Mouse (Mus musculus) stomach, embryonic 16.5 days (tissue): ENCODE data around the gene Ap2b1. TPM values are rescaled to one million over a fixed set of nuclear protein-coding genes. Genes with fewer than 3 reads are reported as not detected.

Experiments used
- ATAC-seq: fragments of 200-750 bp; cut with Nextera tagmentation; 2 replicates; pipeline ENCODE4 v1.8.0; 2017; ENCODE audit warnings: moderate number of reproducible peaks, moderate TSS enrichment; ENCODE audit not compliant: insufficient read depth, low FRiP score
- H3K27ac ChIP-seq: fragments of 300-500 bp; sonication (generic); 2 replicates; pipeline ENCODE4 v1.5.1; 2014; ENCODE audit warnings: low read length
- H3K27me3 ChIP-seq: fragments of 300-500 bp; sonication (generic); 2 replicates; pipeline ENCODE4 v1.6.1; 2014; ENCODE audit warnings: low read length, control low read depth, mixed read lengths; ENCODE audit not compliant: control insufficient read depth, insufficient read depth
- H3K36me3 ChIP-seq: fragments of 300-500 bp; sonication (generic); 2 replicates; pipeline ENCODE4 v1.6.1; 2014; ENCODE audit warnings: low read length; ENCODE audit not compliant: control insufficient read depth, insufficient read depth
- H3K4me1 ChIP-seq: fragments of 300-500 bp; sonication (generic); 2 replicates; pipeline ENCODE4 v1.6.1; 2014; ENCODE audit warnings: low read length, control low read depth, mixed read lengths; ENCODE audit not compliant: control insufficient read depth, insufficient read depth
- H3K4me2 ChIP-seq: fragments of 300-500 bp; sonication (generic); 2 replicates; pipeline ENCODE4 v1.6.1; 2014; ENCODE audit warnings: low read depth, low read length, mixed read lengths
- H3K4me3 ChIP-seq: fragments of 300-500 bp; sonication (generic); replicated peaks from 2 replicates; pipeline ENCODE4 v1.5.1; 2014; ENCODE audit warnings: mild to moderate bottlenecking, low read length
- H3K9ac ChIP-seq: fragments of 300-500 bp; sonication (generic); 2 replicates; pipeline ENCODE4 v1.6.1; 2014; ENCODE audit warnings: low read length
- H3K9me3 ChIP-seq: fragments of 300-500 bp; sonication (generic); replicated peaks from 2 replicates; pipeline ENCODE4 v1.6.1; 2016; ENCODE audit warnings: low read length, control low read depth; ENCODE audit not compliant: control insufficient read depth
- WGBS: fragments of 180-500 bp; shearing (Covaris S2); extraction: QIAGEN DNeasy Blood & Tissue Kit; methylation state at CpG from one replicate; pipeline ENCODE4 v1.1.7; 2014; 5-methylcytosine and 5-hydroxymethylcytosine counted together
- polyA plus RNA-seq: library from polyadenylated mRNA; unstranded; fragments of >200 nt; fragmentation: Nextera tagmentation; extraction: Ambion mirVana; gene quantifications from 2 replicates; pipeline ENCODE4 v1.2.1, GENCODE M21; 2015

The Ap2b1 gene
- polyA plus RNA-seq, 1 experiment from 2014 or later: 50.5 TPM

GRCm38 (mm10) chr11:83293182-83293581 is 5.6 kb upstream of the Ap2b1 start:
- H3K36me3 ChIP-seq: peaks cover 5% of the 10 kb centered on the region; the same call in 1 of the 2 replicates
- no peak for ATAC-seq
- H3K9me3 ChIP-seq: no peaks in the 10 kb centered on the region
- peak overlapping the region; percentile 46; the same call in 1 of the 2 replicates for H3K9ac ChIP-seq
- peak overlapping the region; percentile 82 for H3K4me2 ChIP-seq
- H3K27me3 ChIP-seq: no peaks in the 10 kb centered on the region
- peak overlapping the region; percentile 63 for H3K4me3 ChIP-seq
- H3K4me1 ChIP-seq: peaks cover 25% of the 10 kb centered on the region
- 84% methylated on average over 1 of the region's 1 CpGs for WGBS
- H3K27ac ChIP-seq: no peak overlapping the region

DNA sequence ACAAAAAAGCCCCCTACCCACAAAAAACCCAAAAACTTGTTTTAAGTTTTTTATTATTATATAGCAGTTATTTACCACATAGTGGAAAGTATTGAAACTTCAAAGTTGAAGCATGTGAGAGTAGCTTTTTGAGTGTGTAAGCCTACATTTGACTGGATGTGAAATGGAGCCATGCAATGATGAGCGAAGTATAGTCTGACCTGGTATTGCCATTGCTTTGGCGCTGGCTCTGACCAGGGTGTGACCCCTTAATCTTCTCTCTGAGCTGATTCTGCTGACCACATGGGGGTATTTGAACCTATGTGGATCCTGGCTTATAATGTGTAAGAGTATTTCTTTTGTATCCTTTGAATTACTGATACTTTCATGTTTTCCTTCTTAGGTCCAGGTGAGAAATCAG is 4.7 kb upstream of the Ap2b1 start:
- H3K27ac ChIP-seq: no peak overlapping the region
- peaks cover 27% of the 10 kb centered on the region for H3K4me1 ChIP-seq
- no peaks in the 10 kb centered on the region for H3K27me3 ChIP-seq
- WGBS: 87% methylated on average over 2 of the region's 2 CpGs
- no peak overlapping the region for H3K4me2 ChIP-seq
- H3K36me3 ChIP-seq: peaks cover 5% of the 10 kb centered on the region; the same call in 1 of the 2 replicates
- no peak for ATAC-seq
- H3K9ac ChIP-seq: no peak overlapping the region
- no peaks in the 10 kb centered on the region for H3K9me3 ChIP-seq
- no peak overlapping the region for H3K4me3 ChIP-seq

DNA sequence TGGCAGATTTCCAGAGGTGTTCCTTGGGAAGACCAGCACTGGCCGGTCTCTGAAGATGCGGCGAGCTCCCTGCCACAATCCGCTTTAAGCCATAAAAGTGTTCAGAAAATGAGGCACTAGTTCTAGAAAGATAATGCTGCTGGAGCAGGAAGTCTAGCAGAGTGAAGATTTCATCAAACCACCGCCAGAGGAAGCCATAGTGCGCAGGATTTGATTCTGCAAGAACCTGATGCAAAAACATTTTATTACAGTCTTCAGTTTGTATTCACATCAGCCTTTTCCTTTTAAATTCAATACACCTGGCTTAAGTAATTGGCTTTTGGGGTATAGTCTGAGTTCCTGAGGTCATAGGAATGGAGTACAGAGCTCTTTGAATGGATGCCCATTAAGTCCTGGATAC is 1.0 kb upstream of the Ap2b1 start:
- Histone ChIP-seq H3K4me3 (peak overlapping the region; percentile 88), H3K27ac (peak overlapping the region; percentile 97), H3K4me1 (peaks cover 21% of the 10 kb centered on the region), H3K9me3 (no peaks in the 10 kb centered on the region), H3K36me3 (peaks cover 5% of the 10 kb centered on the region; the same call in 1 of the 2 replicates), H3K9ac (peak overlapping the region; percentile 94), H3K4me2 (peak overlapping the region; percentile 96), H3K27me3 (no peaks in the 10 kb centered on the region)
- ATAC-seq: no peak
- 68% methylated on average over 6 of the region's 6 CpGs for WGBS

GRCm38 (mm10) chr11:83299724-83300123 is 900 bp downstream of the Ap2b1 start:
- Histone ChIP-seq H3K27me3 (no peaks in the 10 kb centered on the region), H3K9me3 (no peaks in the 10 kb centered on the region), H3K4me2 (no peak overlapping the region), H3K36me3 (peaks cover 5% of the 10 kb centered on the region; the same call in 1 of the 2 replicates), H3K9ac (no peak overlapping the region), H3K27ac (no peak overlapping the region), H3K4me1 (peaks cover 20% of the 10 kb centered on the region), H3K4me3 (no peak overlapping the region)
- no peak for ATAC-seq
- 87% methylated on average over 9 of the region's 9 CpGs for WGBS

GRCm38 (mm10) chr11:83301431-83301831 is 2.6 kb downstream of the Ap2b1 start:
- Histone ChIP-seq H3K36me3 (peaks cover 2% of the 10 kb centered on the region; the same call in 1 of the 2 replicates), H3K4me1 (peaks cover 20% of the 10 kb centered on the region)

DNA sequence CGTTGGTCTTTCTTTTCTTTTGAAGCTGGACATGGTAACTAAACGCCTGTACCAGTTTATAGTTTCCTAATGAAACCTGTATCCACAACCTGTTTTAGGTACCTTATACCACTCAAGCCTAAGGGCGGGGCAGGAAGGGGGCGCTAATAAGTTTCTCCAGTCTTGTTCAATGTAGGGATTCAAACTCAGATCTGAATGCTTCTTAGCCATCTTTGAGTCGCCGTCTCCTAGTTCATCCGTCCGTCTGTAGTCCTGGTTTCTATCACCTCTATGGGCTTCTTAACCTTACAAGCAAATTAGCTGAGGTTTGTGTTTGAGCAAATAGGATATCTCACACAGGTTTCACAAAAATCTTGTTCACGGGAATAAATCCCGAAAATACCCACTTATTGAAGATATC is 3.3 kb downstream of the Ap2b1 start:
- Histone ChIP-seq H3K36me3 (no peaks in the 10 kb centered on the region), H3K9me3 (no peaks in the 10 kb centered on the region), H3K27ac (peak overlapping the region; percentile 94), H3K4me2 (peak overlapping the region; percentile 65), H3K4me1 (peaks cover 18% of the 10 kb centered on the region), H3K4me3 (peak overlapping the region; percentile 74), H3K9ac (peak overlapping the region; percentile 94), H3K27me3 (no peaks in the 10 kb centered on the region)
- no peak for ATAC-seq
- WGBS: 6% methylated on average over 10 of the region's 10 CpGs

More at GRCm38 (mm10) chr11:83301431-83301831, 2.6 kb downstream of the Ap2b1 start:
- H3K27me3 ChIP-seq: no peaks in the 10 kb centered on the region
- no peak overlapping the region for H3K27ac ChIP-seq
- no peak overlapping the region for H3K9ac ChIP-seq
- WGBS: 69% methylated on average over 2 of the region's 2 CpGs
- H3K9me3 ChIP-seq: no peaks in the 10 kb centered on the region
- H3K4me2 ChIP-seq: no peak overlapping the region
- no peak overlapping the region for H3K4me3 ChIP-seq
- no peak for ATAC-seq

DNA sequence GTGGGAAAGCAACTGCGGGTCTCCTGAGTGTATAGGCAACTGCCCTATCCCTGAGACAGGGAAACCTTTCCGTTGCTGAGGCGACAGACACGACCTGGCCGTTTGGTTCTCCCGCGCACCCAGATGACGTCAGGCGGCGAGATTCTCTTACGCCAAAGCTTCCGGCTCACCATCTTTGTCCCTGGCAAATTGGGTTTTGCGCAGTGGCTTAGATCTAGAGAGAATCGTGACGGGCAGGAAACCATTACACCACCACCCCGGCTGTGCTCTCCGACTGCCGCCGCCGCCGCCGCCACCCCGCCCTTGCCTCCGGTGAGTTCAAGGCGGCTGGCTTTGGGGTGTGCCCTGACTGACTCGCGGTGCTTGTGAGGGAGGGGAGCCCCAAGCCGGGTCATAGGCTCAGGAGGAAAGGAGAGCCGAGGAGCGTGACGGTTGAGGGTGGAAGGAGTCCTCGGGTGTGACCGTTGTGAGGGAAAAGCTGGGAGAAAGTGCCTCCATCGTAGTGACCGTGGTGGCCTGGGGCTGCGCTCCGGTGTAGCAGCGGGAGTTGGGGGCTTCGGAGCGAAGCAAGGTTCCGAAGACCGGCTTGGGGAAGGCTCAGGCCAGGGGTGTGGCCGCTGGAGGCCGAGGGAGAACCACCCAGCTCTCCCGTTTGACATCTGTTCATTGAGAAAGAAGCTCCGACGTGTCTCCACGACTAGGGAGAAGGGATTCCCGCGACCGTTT is 3.9 kb downstream of the Ap2b1 start, which contains the start of gene Pex12:
Pex12 (minus strand) TSS at position 61 of the 726 bp plus-strand sequence.
- Histone ChIP-seq H3K9me3 (no peaks in the 10 kb centered on the region), H3K27ac (peak within 1 kb of the TSS; percentile 94), H3K4me2 (peak within 1 kb of the TSS; percentile 80), H3K27me3 (no peaks in the 10 kb centered on the region), H3K4me3 (peak within 1 kb of the TSS; percentile 74), H3K4me1 (peaks cover 13% of the 10 kb centered on the region), H3K36me3 (no peaks in the 10 kb centered on the region), H3K9ac (peak within 1 kb of the TSS; percentile 94)
- peak; percentile 83 for ATAC-seq
- under 1% methylated on average over 51 of the region's 51 CpGs for WGBS

DNA sequence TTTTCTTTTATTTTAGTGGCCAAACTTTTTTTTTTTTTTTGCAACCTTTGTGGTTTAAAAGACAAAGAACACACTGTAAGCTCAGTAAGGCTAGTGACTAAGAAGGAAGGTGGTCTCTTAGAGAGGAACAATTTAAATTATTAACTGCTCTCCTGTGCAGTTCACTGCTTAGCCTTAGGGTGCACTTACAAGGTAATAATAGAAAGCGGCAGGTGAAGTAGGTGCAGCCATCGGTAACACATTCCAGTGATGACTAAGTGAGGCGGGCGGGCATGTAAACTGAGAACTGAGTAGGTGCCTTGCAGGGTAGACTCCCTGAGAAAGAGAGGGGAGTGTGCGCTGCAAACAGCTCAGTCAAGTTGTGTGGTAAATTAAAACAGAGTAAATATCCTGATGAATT is 4.9 kb downstream of the Ap2b1 start:
- 42% methylated on average over 5 of the region's 5 CpGs for WGBS
- H3K9me3 ChIP-seq: no peaks in the 10 kb centered on the region

GRCm38 (mm10) chr11:83304485-83304884 is 5.7 kb downstream of the Ap2b1 start:
- no peak overlapping the region for H3K27ac ChIP-seq
- no peak overlapping the region for H3K9ac ChIP-seq
- WGBS: 77% methylated on average over 2 of the region's 2 CpGs
- no peak for ATAC-seq
- no peaks in the 10 kb centered on the region for H3K9me3 ChIP-seq
- no peaks in the 10 kb centered on the region for H3K27me3 ChIP-seq
- no peaks in the 10 kb centered on the region for H3K36me3 ChIP-seq
- H3K4me1 ChIP-seq: peaks cover 6% of the 10 kb centered on the region
- H3K4me3 ChIP-seq: no peak overlapping the region
- H3K4me2 ChIP-seq: 0 out of 2 replicates have a peak overlapping the region, but pooled peaks have one; percentile 80

More for the DNA sequence above, 4.9 kb downstream of the Ap2b1 start:
- Histone ChIP-seq H3K4me2 (peak overlapping the region; percentile 80), H3K27me3 (no peaks in the 10 kb centered on the region), H3K36me3 (no peaks in the 10 kb centered on the region), H3K27ac (no peak overlapping the region), H3K4me1 (peaks cover 6% of the 10 kb centered on the region), H3K4me3 (peak overlapping the region; percentile 74), H3K9ac (0 out of 2 replicates have a peak overlapping the region, but pooled peaks have one; percentile 50)
- peak; percentile 54; the same call in 1 of the 2 replicates for ATAC-seq
